Mouse (Mus musculus) small intestine, adult 2 months (tissue): ENCODE measurements at regions not wholly inside any gene's neighbourhood (a gene's known extent, or its start where the extent isn't known, plus 50 kb on each side); places are given as distances from the start of the nearest gene placed in this dataset.

Experiments used
- H3K27ac ChIP-seq: fragments of 200-500 bp; 2 replicates; pipeline ENCODE4 v1.5.1; 2012; ENCODE audit warnings: low read depth, low read length, control low read depth, inconsistent platforms; ENCODE audit not compliant: insufficient read depth
- H3K27me3 ChIP-seq: fragments of 200-500 bp; 2 replicates; pipeline ENCODE4 v1.6.1; 2012; ENCODE audit warnings: mild to moderate bottlenecking, moderate library complexity, low read length, inconsistent platforms; ENCODE audit not compliant: control insufficient read depth, insufficient read depth
- H3K36me3 ChIP-seq: fragments of 200-500 bp; 2 replicates; pipeline ENCODE4 v1.6.1; 2012; ENCODE audit warnings: mild to moderate bottlenecking, low read length, control low read depth, inconsistent platforms; ENCODE audit not compliant: control insufficient read depth, insufficient read depth
- H3K4me1 ChIP-seq: fragments of 200-500 bp; 2 replicates; pipeline ENCODE4 v1.6.1; 2012; ENCODE audit warnings: low read length, inconsistent platforms, mixed read lengths; ENCODE audit not compliant: control insufficient read depth, insufficient read depth, insufficient read length
- H3K4me3 ChIP-seq: fragments of 200-500 bp; 2 replicates; pipeline ENCODE4 v1.5.1; 2012; ENCODE audit warnings: low read depth, mild to moderate bottlenecking, control low read depth, inconsistent platforms, low read length, moderate library complexity
- CTCF ChIP-seq: fragments of 200-500 bp; IDR thresholded peaks from 2 replicates; pipeline ENCODE4 v1.5.1; 2012; ENCODE audit warnings: low read depth, mild to moderate bottlenecking, control low read depth, inconsistent platforms, low read length, moderate library complexity, mixed read lengths; ENCODE audit not compliant: insufficient replicate concordance, insufficient read length; ENCODE audit errors: extremely low read depth
- POLR2A ChIP-seq: fragments of 200-500 bp; IDR thresholded peaks from 2 replicates; pipeline ENCODE4 v1.6.1; 2012; ENCODE audit warnings: low read depth, mild to moderate bottlenecking, control low read depth, inconsistent platforms, low read length, moderate library complexity
- whole genome bisulfite sequencing: fragments of 180-500 bp; shearing (Covaris S2); methylation state at CpG from one replicate; pipeline ENCODE4 v1.1.7; 2018; 5-methylcytosine and 5-hydroxymethylcytosine counted together

DNA sequence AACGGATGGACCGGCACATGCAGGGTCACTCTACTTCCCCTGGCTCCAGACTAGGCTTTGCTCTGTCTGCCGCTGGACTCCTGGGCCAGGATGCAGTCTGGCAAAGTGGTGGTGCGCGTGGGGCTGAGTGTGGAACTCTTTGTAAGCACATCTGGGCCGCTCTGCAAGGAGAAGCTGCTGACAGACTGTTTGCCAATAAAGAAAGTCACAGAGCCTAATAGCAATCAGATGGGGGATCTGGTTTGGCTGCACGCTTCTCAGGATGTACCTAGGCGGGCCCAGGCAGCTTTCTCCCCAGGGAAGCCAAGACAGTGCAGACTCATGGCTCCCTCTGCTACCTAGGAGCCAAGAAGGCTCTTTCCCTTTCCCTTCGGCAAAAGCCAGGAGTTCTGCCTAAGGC is 519.0 kb downstream of the Zfp536 start:
- WGBS: 76% methylated on average over 9 of the region's 9 CpGs
- Histone ChIP-seq H3K27ac (no peak overlapping the region), H3K27me3 (no peaks in the 10 kb centered on the region), H3K4me3 (no peak overlapping the region), H3K36me3 (no peaks in the 10 kb centered on the region), H3K4me1 (no peaks in the 10 kb centered on the region)
- no peak for TF ChIP-seq CTCF
- TF ChIP-seq POLR2A: no peak

DNA sequence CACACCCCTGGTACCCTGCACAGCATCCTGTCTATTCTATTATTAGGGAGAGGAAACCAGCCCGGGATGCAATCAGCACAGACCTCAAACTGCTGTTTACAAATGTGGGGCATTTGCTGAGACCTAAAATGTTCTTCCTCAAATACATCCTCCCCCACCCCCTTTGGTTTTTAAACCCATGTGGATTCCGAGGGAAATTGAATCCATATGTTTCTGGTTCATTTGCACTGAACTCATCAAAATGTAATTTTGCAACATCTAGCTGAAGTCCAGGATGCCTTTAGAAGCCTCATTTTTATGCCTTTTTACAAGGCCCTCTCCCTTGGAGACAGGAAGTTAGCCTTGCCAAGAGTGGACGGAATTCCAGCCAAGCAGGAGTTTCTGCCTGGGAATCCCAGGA is 517.6 kb downstream of the Zfp536 start:
- H3K4me3 ChIP-seq: no peak overlapping the region
- no peak for TF ChIP-seq POLR2A
- TF ChIP-seq CTCF: no peak
- WGBS: 40% methylated on average over 3 of the region's 3 CpGs
- H3K27me3 ChIP-seq: no peaks in the 10 kb centered on the region
- H3K27ac ChIP-seq: no peak overlapping the region
- H3K36me3 ChIP-seq: no peaks in the 10 kb centered on the region
- no peaks in the 10 kb centered on the region for H3K4me1 ChIP-seq

DNA sequence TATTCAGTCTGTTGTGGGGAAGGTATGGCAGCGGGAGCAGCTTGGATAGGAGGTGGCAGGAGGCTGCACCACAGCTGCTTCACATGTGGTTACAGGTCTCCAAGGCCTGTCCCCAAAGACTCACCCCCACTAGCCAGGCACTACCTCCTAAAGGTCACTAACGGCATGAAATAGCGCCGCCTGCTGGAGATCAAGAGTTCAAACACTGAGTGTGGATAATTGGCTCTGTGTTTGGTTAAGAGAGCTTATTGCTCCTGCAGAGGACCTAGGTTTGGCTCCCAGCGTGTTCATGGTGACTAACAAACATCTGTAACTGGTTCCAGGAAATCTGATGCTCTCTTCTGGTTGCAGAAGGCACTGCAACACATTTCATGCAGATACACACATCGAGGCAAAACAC is 514.1 kb downstream of the Zfp536 start:
- TF ChIP-seq POLR2A (no peak), CTCF (no peak)
- WGBS: 43% methylated on average over 6 of the region's 6 CpGs
- Histone ChIP-seq H3K27ac (no peak overlapping the region), H3K4me3 (no peak overlapping the region), H3K36me3 (no peaks in the 10 kb centered on the region), H3K27me3 (no peaks in the 10 kb centered on the region), H3K4me1 (no peaks in the 10 kb centered on the region)

DNA sequence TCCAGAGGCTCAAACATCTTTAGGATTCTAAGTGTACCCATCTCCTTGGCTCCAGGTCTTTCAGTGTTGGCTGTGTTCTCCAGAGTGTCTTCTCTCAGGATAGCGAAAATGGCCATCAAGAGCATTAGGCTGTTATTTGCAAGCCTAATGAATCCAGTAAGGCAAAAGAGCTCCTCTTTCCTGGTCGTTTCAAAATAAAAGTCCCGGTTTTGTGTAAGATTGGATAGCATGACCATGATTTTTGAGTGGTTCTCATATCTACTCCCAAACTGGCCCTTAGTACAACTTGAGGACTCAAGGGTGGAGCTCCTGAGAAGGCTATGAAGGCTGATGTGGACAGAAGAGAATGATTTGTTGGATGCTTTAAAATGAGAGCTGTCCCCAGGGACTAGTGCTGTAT is 510.6 kb downstream of the Zfp536 start:
- H3K4me1 ChIP-seq: no peaks in the 10 kb centered on the region
- H3K4me3 ChIP-seq: no peak overlapping the region
- H3K27ac ChIP-seq: no peak overlapping the region
- TF ChIP-seq POLR2A (no peak), CTCF (no peak)
- H3K36me3 ChIP-seq: no peaks in the 10 kb centered on the region
- WGBS: 45% methylated on average over 3 of the region's 3 CpGs
- H3K27me3 ChIP-seq: no peaks in the 10 kb centered on the region

DNA sequence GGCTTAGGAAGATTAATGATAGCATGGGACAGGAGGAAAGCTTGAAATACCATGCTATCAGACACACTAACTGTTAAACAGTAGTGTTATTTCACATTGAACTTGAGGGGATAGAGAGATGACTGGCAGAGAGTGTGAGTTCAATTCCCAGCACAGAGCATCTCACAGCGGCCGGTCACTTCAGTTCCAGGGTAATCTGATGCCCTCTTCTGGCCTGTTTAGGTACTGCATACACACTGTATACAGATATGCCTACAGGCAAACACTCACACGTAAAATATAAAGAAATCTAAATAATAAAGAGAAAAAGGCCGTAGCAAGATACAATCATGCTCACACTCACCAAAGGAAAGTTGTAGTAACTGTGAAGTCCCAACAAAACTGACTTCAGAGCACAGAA is 506.0 kb downstream of the Zfp536 start:
- Histone ChIP-seq H3K27ac (no peak overlapping the region), H3K27me3 (no peaks in the 10 kb centered on the region), H3K4me3 (no peak overlapping the region), H3K36me3 (no peaks in the 10 kb centered on the region), H3K4me1 (no peaks in the 10 kb centered on the region)
- TF ChIP-seq CTCF (no peak), POLR2A (no peak)
- 81% methylated on average over 4 of the region's 4 CpGs for WGBS

DNA sequence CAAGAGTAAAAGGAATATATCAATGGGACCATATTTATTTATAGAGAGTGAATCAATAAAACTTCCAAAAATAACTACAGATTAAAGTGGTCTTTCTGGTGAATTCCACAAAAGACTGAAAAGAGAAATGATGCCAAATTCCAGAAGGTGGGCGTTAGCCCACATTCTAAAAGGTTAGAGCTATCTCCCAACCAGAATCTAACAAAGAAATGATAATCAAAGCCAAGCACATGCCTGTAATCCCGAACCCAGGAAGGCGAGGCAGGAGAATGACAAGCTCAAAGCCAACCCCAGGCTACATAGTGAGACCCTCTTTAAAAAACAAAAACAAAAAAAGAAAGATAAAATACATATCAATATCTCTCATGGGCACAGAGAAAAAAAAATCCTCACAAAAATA is 502.6 kb downstream of the Zfp536 start:
- no peak overlapping the region for H3K27ac ChIP-seq
- no peak for TF ChIP-seq POLR2A
- TF ChIP-seq CTCF: no peak
- no peaks in the 10 kb centered on the region for H3K36me3 ChIP-seq
- no peaks in the 10 kb centered on the region for H3K27me3 ChIP-seq
- no peak overlapping the region for H3K4me3 ChIP-seq
- no peaks in the 10 kb centered on the region for H3K4me1 ChIP-seq
- 82% methylated on average over 3 of the region's 3 CpGs for WGBS

DNA sequence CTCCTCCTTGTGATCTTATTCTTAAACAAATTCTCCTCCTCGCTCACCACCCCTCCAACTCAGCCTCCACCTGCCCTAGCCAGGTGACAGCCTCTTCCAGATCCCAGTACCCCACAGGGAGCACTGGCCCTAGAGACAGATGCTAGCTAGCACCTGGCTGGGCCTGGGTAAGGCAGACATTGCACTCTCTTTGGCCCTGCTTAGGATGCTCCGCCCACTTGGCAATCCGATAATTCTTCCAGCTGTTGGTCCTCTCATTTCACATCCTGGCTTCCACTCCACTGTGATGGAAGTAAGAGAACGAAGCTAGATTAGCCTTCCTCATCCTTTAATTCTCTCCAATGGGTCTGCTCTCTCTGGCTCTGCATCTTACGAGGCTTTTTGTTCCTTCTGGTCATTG is 483.4 kb downstream of the Zfp536 start:
- Histone ChIP-seq H3K27ac (no peak overlapping the region), H3K4me3 (no peak overlapping the region), H3K27me3 (no peaks in the 10 kb centered on the region), H3K4me1 (no peaks in the 10 kb centered on the region), H3K36me3 (no peaks in the 10 kb centered on the region)
- 40% methylated on average over 5 of the region's 5 CpGs for WGBS
- TF ChIP-seq CTCF: no peak
- TF ChIP-seq POLR2A: no peak
